Mouse (Mus musculus) ovary, postnatal 36 days (tissue): ENCODE measurements around the gene Rin1.
A peak's percentile ranks its signal among the peaks of the same experiment; 100 is the strongest.
"Not testable (repeated sequence)": the region's sequence is repeated elsewhere in the genome, so short reads cannot be mapped to it uniquely, and the experiment has no call there.

Experiments used
- DNase-seq: peaks from one replicate; pipeline ENCODE4 v3.0.0; 2022; ENCODE audit warnings: low spot score, mixed read lengths

Rin1 gene

DNA sequence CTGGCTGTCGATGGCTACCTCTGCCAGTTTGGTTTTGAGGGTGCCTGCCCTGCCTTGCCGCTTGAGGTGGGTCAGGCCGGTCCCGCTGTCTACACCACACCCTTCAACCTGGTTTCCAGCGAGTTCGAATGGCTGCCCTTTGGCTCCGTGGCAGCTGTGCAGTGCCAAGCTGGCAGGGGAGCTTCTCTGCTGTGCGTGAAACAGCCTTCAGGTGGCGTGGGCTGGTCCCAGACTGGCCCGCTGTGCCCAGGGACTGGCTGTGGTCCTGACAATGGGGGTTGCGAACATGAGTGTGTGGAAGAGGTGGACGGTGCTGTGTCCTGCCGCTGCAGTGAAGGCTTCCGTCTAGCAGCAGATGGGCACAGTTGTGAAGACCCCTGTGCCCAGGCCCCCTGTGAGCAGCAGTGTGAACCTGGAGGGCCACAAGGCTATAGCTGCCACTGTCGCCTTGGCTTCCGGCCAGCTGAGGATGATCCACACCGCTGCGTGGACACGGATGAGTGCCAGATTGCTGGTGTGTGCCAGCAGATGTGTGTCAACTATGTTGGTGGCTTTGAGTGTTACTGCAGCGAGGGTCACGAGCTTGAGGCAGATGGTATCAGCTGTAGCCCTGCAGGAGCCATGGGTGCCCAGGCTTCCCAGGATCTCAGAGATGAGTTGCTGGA, 18.4 kb downstream of the Rin1 start:
- no peak for DNase-seq

DNA sequence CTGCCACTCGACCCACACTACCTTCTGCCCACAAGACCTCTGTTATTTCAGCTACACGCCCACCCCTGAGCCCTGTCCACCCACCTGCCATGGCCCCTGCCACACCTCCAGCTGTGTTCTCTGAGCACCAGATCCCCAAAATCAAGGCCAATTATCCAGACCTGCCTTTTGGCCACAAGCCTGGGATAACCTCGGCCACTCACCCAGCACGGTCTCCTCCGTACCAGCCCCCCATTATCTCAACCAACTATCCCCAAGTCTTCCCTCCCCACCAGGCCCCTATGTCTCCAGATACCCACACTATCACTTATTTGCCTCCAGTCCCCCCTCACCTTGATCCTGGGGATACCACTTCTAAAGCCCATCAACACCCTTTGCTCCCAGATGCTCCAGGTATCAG, 19.2 kb downstream of the Rin1 start:
- no peak for DNase-seq

DNA sequence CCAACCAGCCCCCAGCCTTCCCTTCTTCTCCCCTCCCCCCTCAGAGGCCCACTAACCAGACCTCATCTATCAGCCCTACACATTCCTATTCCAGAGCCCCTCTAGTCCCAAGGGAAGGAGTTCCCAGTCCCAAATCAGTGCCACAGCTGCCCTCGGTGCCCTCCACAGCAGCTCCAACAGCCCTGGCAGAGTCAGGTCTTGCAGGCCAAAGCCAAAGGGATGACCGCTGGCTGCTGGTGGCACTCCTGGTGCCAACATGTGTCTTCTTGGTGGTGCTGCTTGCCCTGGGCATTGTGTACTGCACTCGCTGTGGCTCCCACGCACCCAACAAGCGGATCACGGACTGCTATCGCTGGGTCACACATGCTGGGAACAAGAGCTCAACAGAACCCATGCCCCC, 19.7 kb downstream of the Rin1 start:
- no peak for DNase-seq

DNA sequence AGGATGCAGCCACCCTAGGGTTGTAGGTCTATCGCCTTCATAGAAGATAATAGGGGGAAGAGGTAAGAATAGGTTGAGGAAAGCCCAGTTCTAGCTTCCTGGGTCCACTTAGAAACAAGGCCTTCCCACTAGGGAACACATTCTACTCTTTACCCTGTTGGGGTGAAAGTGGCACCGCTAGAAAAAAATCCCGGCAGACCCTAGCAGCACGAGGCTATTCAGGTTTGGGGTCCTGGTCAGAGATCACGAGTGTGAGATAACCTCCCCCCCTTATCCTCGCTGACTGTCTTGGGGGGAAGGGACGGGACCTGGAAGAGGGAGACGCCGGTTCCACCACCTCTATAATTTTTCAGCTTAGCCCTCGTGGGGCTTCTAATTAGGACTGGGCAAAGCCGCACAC, 20.8 kb downstream of the Rin1 start:
- DNase-seq: no peak

DNA sequence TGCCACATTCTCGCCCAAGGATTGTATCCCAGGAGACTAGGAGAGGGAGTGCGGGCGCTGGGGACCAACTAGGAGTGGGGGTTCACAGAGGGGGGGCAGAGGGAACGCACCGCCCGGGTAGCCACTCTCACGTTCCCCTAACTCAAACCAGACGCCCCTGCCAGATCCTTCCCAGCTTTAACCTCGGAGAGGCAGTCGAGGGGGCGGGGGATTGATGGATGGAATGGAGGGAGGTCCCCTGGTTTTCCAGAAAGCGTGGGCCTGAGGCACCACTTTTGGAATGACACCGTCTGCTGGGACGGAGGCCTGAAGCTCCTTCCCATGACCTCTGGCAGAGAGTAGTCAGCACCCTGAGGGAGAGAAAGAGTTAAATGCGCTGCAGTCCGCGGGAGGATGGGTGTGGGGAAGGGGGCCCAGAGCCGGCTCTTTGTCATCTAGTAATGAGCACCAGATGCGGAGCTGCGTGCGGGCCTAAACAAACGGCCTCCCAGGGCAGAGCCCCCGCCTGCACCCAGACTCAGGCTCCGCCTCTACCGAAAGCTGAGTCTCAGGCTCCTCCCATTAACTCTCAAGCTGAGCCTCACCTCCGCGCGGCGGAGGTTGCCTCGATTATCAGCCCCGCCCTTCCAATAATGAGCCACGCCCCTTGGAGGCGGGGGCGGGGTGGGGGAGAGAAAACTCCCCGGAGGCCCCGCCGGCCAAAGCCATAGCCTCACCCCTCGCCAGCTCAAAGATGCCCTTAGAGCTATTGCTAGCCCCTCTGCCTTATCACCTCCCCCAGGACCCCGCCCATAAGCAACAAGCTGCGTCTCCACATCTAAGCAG, 21.5 kb downstream of the Rin1 start:
- DNase-seq: peak; percentile 78

DNA sequence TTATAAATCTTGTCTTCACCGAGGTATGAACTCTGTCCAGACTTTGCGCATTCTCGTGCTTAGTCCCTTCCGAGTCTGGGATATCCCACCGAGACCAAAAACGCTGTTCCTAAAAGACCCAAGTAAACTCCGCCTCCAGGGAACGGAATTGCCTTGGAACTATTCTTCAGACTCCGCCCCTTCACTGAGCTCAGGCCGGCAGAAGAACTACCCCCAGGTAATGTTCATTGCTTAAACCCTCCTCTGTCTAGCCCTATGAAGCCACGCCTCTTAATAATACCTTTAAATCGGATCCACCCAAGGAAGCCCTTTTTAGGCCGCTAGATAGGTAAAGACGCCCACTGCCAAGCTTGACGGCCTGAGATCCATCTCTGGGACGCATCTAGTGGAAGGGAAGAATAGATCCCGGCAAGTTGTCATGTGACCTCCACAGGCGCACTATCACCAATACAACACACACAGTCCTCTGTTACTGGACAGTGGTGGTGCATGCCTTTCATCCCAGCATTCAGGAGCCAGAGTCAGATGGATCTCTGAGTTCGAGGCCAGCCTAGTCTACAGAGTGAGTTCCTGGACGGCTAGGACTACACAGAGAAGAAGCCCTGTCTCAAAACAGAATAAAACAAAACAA, 22.2 kb downstream of the Rin1 start:
- no peak for DNase-seq

DNA sequence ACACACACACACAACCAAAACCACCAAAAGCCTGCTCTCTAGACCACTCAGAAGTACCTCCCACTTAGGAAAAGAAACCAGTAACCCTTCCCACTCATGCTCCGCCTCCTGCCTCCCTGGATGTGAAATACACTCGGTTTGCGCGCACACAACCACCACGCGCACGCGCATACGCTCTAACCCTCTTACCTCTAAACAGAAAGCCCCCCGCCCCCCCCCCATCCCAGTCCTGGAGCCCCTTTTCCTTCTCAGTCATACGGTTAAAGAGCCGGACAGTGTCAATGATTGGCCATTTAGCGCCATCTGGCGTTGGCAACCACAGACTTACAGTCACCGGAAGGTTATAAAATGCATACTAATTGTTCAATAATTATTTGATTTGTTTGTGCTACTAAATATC, 22.7 kb downstream of the Rin1 start:
- no peak for DNase-seq

DNA sequence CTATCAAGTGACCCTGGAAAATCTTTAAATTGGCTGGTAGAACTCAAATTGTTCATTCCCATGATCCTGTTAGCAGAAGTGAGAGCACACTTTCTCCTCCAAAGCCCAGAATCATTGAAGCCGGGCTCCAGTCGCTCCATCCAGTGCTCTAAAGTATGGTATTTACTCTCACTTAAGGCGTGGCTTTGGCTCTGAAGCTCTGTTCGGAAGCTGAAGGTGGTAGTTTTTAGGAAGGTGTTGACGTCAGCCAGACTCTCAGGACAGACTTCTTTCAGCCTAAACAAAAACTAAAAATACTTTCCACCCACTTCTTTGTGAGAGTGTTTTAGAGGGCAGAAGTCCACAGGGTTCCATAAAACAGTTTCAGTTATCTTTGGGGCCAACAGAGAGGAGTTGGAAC, 23.2 kb downstream of the Rin1 start:
- DNase-seq: no peak

DNA sequence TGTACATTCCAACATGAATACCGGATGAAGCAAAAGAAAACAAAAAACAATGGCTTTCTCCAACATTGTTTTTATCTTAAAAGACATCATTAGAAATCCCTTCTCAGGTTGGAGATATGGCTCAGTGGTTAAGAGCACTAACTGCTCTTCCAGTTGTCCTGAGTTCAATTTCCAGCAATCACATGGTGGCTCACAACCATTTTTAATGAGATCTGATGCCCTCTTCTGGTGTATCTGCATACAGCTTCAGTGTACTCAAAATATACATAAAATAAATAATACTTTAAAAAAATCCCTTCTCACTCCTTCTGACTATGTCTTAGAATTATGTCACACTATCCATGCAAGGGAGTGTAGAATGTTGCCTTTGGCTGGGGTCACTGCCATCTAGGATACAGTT, 29.0 kb downstream of the Rin1 start:
- DNase-seq: no peak

DNA sequence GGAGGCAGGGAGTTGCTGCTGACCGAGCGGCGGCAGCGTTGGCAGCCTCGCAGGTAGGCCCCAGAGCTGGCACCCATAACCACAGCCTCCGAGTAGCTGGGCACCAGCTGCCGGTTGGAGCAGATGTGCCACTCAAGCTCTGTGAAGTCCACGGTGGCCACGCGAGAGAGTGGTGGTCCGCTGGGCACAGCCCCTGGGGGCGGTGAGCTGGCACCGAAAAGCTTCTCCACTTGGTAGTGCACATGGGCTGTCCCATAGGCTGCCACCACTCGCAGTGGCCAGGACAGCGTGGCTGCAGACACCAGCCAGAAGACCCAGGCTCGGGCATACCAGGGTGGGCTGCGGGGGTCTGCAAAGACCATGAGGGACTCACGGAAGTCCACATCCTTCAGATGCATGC, 31.7 kb downstream of the Rin1 start:
- DNase-seq: no peak

DNA sequence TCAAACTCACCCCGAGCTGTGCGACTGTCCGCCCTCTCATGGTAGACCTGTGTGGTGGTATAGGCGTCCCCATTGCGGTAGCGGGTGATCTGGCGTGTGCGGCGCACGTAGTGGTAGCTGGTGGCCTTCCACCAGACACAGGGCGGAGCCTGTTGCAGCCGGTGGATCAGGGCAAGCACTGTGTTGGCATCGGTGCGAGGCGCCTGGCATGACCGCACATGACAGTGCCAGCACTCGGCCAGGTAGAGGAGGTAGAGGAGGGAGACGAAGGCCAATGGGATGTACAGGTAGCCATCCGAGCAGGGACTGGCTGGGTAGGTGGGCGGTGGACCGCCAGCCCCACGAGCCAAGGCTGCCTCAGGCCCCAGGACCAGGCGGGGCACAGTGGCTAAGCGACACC, 32.3 kb downstream of the Rin1 start:
- DNase-seq: no peak

DNA sequence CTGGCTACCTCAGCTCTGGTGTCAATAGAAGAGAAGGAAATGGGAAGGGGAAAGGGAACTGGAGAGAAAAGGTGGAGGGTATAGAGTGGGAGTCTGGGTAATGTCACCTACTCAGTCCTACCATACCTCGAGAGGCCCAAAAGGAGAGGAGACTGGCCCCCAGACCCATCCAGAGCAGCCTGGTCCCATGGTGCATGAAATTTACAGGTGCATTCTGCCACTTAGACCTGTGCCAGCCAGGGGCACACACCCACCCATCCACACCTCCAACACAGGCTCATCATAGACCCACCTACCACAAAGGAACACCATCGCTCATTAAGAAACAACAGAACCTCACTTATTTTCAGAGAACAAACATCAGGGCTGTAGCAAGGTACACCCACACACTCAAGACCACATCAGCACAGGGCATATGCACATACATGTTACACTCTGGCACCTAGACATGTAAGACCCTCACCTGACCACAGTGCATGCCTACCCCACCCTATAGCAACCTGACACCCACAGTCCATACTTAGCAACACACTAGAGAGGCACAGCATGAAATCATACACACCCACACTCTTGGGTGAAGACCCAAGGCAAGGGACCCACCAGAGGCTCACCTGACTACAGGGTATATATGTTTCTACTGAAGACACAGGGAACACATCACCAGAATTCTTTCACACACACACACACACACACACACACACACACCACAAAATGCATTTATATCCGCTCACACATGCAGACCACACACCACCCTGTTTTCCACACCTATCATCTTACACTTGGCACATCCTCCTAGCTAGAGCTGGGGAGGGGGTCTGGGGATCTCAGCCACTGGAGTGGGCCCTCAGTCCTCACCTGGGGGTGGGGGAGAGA, 33.9 kb downstream of the Rin1 start:
- DNase-seq: no peak

DNA sequence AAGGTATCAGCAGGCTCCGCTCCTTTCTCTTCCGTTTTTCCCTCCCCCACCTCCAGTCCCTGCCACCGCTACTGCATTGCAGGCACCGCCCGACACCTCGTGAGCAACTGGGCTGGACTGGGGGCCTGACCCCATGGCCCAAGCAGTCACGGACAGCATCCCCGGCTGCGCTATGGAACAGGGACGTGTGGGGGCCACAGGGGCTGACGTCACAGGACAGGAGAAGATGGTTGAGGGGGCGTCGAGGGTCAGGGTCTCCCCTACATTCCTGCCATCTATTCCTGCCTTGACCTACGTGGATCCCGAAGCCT, 34.5 kb downstream of the Rin1 start:
- no peak for DNase-seq

DNA sequence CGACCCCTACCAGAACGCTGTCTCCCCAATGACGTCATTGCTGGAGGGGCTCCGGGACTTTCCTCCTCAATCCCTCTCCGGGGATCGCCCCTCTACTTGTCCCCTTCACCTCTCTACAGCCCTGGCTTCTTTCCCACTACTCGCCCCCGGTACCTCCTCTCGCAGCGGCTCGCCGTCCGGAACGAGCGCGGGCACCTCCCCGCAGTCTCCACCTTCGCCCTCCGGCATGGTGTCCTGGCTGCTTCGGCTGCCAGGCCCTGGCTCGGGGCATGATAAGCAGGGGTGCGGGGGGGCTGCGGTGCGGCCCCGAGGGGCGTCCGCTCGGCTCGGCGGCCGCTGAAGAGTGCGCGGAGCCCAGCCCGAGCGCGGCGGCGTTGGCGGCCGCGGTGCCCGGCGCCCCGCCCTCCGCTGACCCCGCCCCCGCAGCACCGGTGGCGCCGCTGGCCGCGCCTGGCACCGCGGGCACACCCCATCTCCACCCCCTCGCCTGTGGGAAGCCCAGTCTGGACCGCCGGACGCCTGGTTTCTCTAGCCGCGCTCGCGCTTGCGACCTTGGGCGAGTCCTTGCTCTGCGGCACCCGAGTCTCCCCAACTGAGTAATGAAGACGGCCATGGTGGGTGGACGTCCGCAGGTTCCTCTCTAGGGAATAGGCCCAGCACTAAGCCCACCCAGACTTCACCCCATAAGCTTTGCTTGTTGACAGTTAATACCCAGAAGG, 35.0 kb downstream of the Rin1 start, which contains the start of gene Tmem151a:
Gene Tmem151a (minus strand): TSS at position 387 of the 719 bp plus-strand sequence.
- peak; percentile 70 for DNase-seq

DNA sequence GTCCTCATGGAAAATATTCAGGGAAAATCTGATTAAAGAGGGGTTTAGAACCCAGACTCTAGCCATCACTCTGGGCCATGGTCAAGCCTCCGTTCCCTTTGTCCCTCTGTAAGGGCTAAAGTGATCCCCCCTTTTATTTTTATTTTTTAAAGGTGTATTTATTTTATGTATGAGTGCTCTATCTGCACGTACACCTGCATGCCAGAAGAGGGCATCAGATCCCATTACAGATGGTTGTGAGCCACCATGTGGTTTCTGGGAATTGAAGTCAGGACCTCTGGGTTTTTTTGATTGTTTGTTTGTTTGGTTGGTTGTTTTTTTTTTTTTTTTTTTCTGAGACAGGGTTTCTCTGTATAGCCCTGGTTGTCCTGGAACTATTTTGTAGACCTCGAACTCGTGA, 36.3 kb downstream of the Rin1 start:
- DNase-seq: not testable (repeated sequence)

DNA sequence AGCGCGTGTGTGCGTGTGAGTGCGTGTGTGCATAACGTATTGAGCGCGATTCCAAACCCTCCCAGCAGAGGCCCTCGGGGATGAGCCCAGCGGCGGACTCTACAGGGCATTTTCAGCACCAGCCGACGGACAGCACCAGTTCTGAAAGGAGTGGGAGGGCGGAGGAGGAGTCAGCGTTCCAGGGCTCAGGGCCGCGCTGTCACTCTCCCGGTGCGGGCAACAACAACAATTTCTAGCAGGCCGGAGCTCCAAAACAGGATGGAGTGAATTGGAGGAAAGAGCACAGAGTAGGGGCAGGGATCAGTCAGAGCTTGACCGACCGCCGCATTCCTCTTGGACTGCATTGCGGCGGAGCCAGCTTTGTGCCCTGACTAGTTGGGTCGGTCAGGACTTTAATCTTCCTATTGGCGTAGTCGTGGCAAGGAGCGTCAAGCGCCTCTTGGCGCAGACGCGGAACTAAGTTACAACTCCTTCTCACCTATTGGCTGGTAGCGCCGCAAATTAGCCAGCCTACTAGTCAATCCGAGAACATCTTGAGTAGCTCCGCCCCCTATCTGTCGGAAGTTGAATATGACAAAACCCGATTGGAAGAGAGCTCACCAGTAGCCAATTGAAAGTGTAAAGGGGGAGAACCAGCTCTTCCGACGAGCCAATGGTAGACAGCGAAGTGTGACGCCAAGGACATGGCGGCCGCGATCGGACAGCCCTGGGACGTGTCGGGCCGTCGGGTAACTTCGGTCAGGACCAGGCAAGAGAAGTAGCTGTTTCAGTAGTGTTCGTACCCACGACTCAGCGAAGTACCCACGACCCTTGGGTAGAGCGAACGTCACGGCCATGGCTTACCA, 37.8 kb downstream of the Rin1 start, which contains the start of gene Yif1a:
Gene Yif1a (plus strand): TSS at position 655 of the 845 bp plus-strand sequence.
- DNase-seq: peak; percentile 93

DNA sequence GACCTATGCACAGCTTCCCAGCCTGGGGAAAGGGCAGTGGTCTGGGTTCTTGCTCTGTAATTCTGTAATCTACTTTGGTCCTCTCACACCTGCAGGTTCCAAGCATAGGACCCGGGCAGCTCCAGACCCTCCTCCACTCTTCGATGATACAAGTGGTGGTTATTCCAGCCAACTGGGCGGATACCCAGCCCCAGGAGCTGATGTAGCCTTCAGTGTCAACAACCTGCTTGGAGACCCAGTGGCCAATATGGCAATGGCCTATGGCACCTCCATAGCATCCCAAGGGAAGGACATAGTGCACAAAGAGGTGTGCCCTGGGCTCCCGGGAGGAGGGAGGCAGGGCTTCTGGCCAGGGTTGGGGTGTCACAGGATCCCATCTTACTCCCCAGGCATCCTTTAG, 39.0 kb downstream of the Rin1 start:
- DNase-seq: no peak

DNA sequence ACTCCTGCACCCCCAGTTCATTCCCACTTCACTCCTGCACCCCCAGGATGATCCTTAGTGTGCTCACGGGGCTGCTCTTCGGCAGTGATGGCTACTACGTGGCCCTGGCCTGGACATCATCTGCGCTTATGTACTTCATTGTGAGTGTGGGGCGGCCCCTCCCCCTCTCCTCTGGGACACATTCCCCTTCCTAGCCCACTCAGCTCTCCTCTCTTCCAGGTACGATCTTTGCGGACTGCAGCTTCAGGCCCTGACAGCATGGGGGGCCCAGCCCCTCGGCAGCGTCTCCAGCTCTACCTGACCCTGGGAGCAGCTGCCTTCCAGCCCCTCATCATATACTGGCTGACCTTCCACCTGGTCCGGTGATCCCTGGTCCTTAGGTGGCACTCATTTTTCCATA, 41.8 kb downstream of the Rin1 start:
- DNase-seq: no peak

DNA sequence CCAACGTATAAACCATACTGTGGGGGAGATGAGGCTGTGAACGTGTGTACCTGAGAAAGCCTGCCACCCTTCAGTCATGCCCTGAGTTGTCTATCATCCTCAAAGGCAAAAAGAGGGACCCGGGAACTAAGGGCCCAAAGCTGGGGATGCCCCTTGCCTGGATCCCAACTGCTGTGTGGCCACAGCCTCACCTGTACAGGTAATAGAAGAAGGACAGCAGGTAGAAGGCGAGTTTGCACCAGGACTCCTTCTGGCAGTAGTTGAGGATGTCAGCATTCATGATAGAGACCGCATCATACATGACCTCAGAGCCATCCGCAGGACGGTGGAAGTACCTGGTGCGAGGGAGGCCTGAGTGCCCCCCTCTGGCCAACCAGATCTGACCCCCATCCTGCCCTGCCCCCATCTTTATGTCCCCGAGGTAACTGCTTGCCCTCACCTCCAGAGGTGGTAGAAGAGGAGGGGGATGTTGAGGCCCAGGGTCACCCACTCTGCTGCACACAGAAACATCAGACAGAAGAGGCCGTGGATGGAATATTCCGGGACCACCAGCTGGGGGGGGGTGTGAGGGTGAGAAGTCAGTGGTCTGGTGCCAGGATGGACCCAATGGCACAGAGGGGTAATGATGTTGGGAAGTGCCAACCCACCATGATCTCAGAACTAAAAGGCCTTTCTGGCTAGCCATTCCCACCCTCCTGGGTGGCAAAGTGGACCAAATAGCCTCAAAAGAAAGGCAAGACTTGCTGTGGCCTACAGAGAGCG, 43.4 kb downstream of the Rin1 start:
- DNase-seq: no peak

DNA sequence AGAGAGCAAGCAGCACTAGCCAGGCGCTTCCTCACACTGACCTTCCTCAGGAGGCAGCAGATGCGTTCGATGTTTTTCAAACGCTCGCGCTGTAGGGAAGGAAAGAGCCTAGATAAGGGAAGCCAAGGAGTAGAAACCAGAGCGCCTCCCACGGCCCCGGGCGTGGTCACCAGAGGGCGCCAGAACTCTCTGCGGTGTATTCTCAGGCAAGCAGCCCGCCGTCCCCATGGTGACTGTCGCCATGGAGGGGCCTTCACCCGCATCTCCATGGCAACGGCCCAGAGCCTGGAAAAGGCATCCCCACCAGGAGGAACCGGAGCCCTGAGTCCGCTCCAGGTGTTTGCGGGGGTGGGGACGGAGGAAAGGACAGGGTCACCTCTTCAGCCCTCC, 44.0 kb downstream of the Rin1 start:
- peak; percentile 96 for DNase-seq
